In the genomic region with DNA sequence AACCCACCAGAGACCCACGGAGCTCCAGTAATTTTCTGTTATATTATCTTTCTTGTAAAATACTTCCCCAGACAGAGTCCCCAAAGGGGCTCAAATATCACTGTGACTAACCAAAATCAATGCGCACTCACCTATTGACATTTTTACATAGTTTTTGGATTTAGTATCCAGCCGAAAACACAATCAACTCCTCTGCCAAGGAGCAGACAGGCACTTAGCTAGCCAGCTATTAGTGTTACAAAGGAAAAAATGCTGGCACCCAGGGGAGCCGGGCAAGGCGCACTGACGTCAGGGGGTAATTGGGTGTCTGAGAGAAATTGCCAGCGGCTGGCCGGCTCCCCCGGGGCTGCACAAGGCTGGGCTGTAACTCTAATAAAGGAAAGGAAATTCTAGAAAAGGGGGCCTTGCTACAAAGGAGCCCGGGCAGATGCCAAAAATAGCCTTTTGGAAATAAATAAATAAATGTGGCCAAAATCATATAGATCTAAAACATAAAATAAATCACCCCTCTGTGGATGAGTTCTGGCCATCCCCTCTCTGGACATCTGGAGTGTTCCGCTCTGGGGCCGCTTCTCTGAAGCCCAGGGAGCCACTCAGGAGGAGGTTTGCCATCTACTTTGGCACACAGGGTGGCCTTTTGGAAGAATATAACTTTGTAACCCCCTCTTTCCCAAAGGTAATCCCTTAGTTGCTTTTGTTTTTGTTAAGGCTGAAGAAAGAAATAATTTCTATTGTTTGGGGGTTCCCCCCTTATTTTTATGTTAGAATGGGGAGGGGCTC, we compare ENCODE assay signal across 10 mouse cellular contexts.
DNase-seq lines count a peak whose midpoint lies in the region; ATAC-seq and TF ChIP-seq lines count a peak whose summit lies in the region.
"Had no signal": no experiment of that assay in that cellular context is flagged by ENCODE, and none has a peak within 500 bp of the region (broad histone marks: within the 10 kb centered on the region; RNA-seq: fewer than 3 reads in every experiment).

No protein-coding gene starts in this region.

- H3K4me3 ChIP-seq in embryonic facial prominence, embryonic 13.5 days, result no peak overlapping the region
- no peak overlapping the region for H3K4me3 ChIP-seq in hindbrain, embryonic 13.5 days
- H3K4me3 ChIP-seq in midbrain, embryonic 11.5 days (ENCODE audit: low read depth, low read length), result no peak overlapping the region
- H3K4me3 ChIP-seq in kidney, adult 2 months (ENCODE audit: insufficient read depth, low read depth, low read length), result no peak overlapping the region

- H3K27me3 ChIP-seq in embryonic facial prominence, embryonic 13.5 days, result no peaks in the 10 kb centered on the region
- no peaks in the 10 kb centered on the region for H3K27me3 ChIP-seq in hindbrain, embryonic 13.5 days
- no peaks in the 10 kb centered on the region for H3K27me3 ChIP-seq in midbrain, embryonic 11.5 days (ENCODE audit: control insufficient read depth, insufficient read depth, low read length)
- H3K27me3 ChIP-seq in kidney, adult 2 months (replicated peaks; ENCODE audit: control insufficient read depth, insufficient read depth, low read length), result no peaks in the 10 kb centered on the region

- H3K9me3 ChIP-seq in embryonic facial prominence, embryonic 13.5 days, result no peaks in the 10 kb centered on the region
- no peaks in the 10 kb centered on the region for H3K9me3 ChIP-seq in hindbrain, embryonic 13.5 days
- no peaks in the 10 kb centered on the region for H3K9me3 ChIP-seq in midbrain, embryonic 11.5 days (ENCODE audit: control insufficient read depth, low read length)

- DNase-seq in MN1 (ENCODE audit: low spot score), result peak; percentile 80
- DNase-seq in midbrain, embryonic 11.5 days (ENCODE audit: low spot score, missing footprints), result peak; percentile 91
- no peak for DNase-seq in cerebellum, adult 9-10 months
- DNase-seq in kidney, adult 2 months, result no peak
- DNase-seq in layer of hippocampus, adult 9-10 months (ENCODE audit: low spot score), result no peak
- DNase-seq in kidney, adult 8-10 months, result no peak
- DNase-seq: thymus, adult 18-20 months had no signal

- H3K27ac ChIP-seq in embryonic facial prominence, embryonic 13.5 days, result peak overlapping the region; percentile 39; the same call in 1 of the 2 replicates
- H3K27ac ChIP-seq in hindbrain, embryonic 13.5 days, result peak overlapping the region; percentile 88
- peak overlapping the region; percentile 98 for H3K27ac ChIP-seq in midbrain, embryonic 11.5 days (ENCODE audit: low read depth, low read length)
- H3K27ac ChIP-seq in kidney, adult 2 months (ENCODE audit: insufficient read depth, low read depth, low read length), result no peak overlapping the region

- no peak for TF ChIP-seq CTCF in kidney, adult 2 months (conservative IDR thresholded peaks at IDR 0.05; ENCODE audit: insufficient read depth, insufficient read length, low read depth, low read length)

- H3K9ac ChIP-seq in embryonic facial prominence, embryonic 13.5 days, result 0 out of 2 replicates have a peak overlapping the region, but pooled peaks have one; percentile 33
- H3K9ac ChIP-seq in hindbrain, embryonic 13.5 days, result peak overlapping the region; percentile 31
- H3K9ac ChIP-seq in midbrain, embryonic 11.5 days (ENCODE audit: low read length), result peak overlapping the region; percentile 62; the same call in 1 of the 2 replicates

- peaks cover 88% of the 10 kb centered on the region for H3K4me1 ChIP-seq in embryonic facial prominence, embryonic 13.5 days
- peaks cover 92% of the 10 kb centered on the region for H3K4me1 ChIP-seq in hindbrain, embryonic 13.5 days (replicated peaks)
- H3K4me1 ChIP-seq in midbrain, embryonic 11.5 days (ENCODE audit: control insufficient read depth, insufficient read depth, low read length), result peaks cover 87% of the 10 kb centered on the region
- H3K4me1 ChIP-seq in kidney, adult 2 months (ENCODE audit: control insufficient read depth, insufficient read depth, low read length), result no peaks in the 10 kb centered on the region

- peak overlapping the region; percentile 35 for H3K4me2 ChIP-seq in embryonic facial prominence, embryonic 13.5 days
- H3K4me2 ChIP-seq in hindbrain, embryonic 13.5 days, result peak overlapping the region; percentile 23; the same call in 1 of the 2 replicates
- no peak overlapping the region; the same call in 1 of the 2 replicates for H3K4me2 ChIP-seq in midbrain, embryonic 11.5 days

- no peaks in the 10 kb centered on the region for H3K36me3 ChIP-seq in embryonic facial prominence, embryonic 13.5 days
- no peaks in the 10 kb centered on the region for H3K36me3 ChIP-seq in hindbrain, embryonic 13.5 days
- no peaks in the 10 kb centered on the region for H3K36me3 ChIP-seq in midbrain, embryonic 11.5 days (ENCODE audit: control insufficient read depth, insufficient read depth, low read length)
- H3K36me3 ChIP-seq in kidney, adult 2 months (ENCODE audit: control insufficient read depth, insufficient read depth, low read length), result no peaks in the 10 kb centered on the region
- H3K36me3 ChIP-seq: G1E had no signal

- no peak for ATAC-seq in embryonic facial prominence, embryonic 13.5 days (ENCODE audit: insufficient number of reproducible peaks, insufficient read depth, low FRiP score, low TSS enrichment, low read depth)
- ATAC-seq in hindbrain, embryonic 13.5 days (ENCODE audit: low FRiP score), result no peak
- ATAC-seq in midbrain, embryonic 11.5 days (ENCODE audit: low FRiP score), result no peak

- no peak for TF ChIP-seq POLR2A in kidney, adult 2 months (IDR thresholded peaks at IDR 0.05; ENCODE audit: low read depth, low read length)

- 16% methylated on average over 12 of the region's 12 CpGs for WGBS in embryonic facial prominence, embryonic 13.5 days
- WGBS in hindbrain, embryonic 13.5 days, result 18% methylated on average over 12 of the region's 12 CpGs
- WGBS in midbrain, embryonic 11.5 days, result 12% methylated on average over 12 of the region's 12 CpGs
- 72% methylated on average over 12 of the region's 12 CpGs for WGBS in kidney, adult 2 months

Comparison
In these comparisons a context has a peak if more than half of its experiments do, and no peak if none do; other contexts are left out.
1. DNase-seq: peak in MN1 (single experiment) and midbrain, embryonic 11.5 days (single experiment); none in cerebellum, adult 9-10 months (single experiment), kidney, adult 2 months (single experiment), layer of hippocampus, adult 9-10 months (single experiment) and kidney, adult 8-10 months (0 of 2).
2. Peak in every context shown above with its lines, with median percentiles within 50 percentile points of each other: H3K9ac ChIP-seq.